Mouse (Mus musculus) thymus, adult 2 months (tissue): Measurements from ENCODE around the gene Tenm1. TPM values are rescaled to one million over a fixed set of nuclear protein-coding genes. Genes with fewer than 3 reads are reported as not detected.

Experiments
- DNase-seq: peaks from one replicate; pipeline ENCODE4 v3.0.0; 2021
- H3K27ac ChIP-seq: fragments of 200-500 bp; 2 replicates; pipeline ENCODE4 v1.5.1; 2012; ENCODE audit warnings: low read length, control low read depth; ENCODE audit not compliant: control insufficient read depth, insufficient read depth
- H3K27me3 ChIP-seq: fragments of 200-500 bp; 2 replicates; pipeline ENCODE4 v1.6.1; 2012; ENCODE audit warnings: mild to moderate bottlenecking, low read length, moderate library complexity, mixed read lengths; ENCODE audit not compliant: control insufficient read depth, insufficient read depth
- H3K36me3 ChIP-seq: fragments of 200-500 bp; 2 replicates; pipeline ENCODE4 v1.6.1; 2012; ENCODE audit warnings: mild to moderate bottlenecking, low read length, moderate library complexity; ENCODE audit not compliant: control insufficient read depth, insufficient read depth
- H3K4me1 ChIP-seq: fragments of 200-500 bp; replicated peaks from 2 replicates; pipeline ENCODE4 v1.6.1; 2012; ENCODE audit warnings: low read length; ENCODE audit not compliant: control insufficient read depth, insufficient read depth
- H3K4me3 ChIP-seq: fragments of 200-500 bp; 2 replicates; pipeline ENCODE4 v1.5.1; 2012; ENCODE audit warnings: mild to moderate bottlenecking, low read length, control low read depth, moderate library complexity; ENCODE audit not compliant: control insufficient read depth, insufficient read depth
- CTCF ChIP-seq: fragments of 200-500 bp; IDR thresholded peaks from 2 replicates; pipeline ENCODE4 v1.5.1; 2012; ENCODE audit warnings: mild to moderate bottlenecking, control low read depth, low read length, moderate library complexity, borderline replicate concordance; ENCODE audit not compliant: control insufficient read depth, poor library complexity, insufficient read depth; ENCODE audit errors: extremely low read depth
- POLR2A ChIP-seq: fragments of 200-500 bp; IDR thresholded peaks from 2 replicates; pipeline ENCODE4 v1.6.1; 2012; ENCODE audit warnings: mild to moderate bottlenecking, low read length, control low read depth, moderate library complexity; ENCODE audit not compliant: control insufficient read depth, poor library complexity, insufficient read depth; ENCODE audit errors: extremely low read depth
- WGBS: fragments of 180-500 bp; shearing (Covaris S2); methylation state at CpG from one replicate; pipeline ENCODE4 v1.1.7; 2018; 5-methylcytosine and 5-hydroxymethylcytosine counted together
- polyA plus RNA-seq: library from polyadenylated mRNA; depleted of rRNA; stranded (reverse); fragments of >200 nt; gene quantifications from 2 replicates; pipeline ENCODE4 v1.2.3, GENCODE M21; 2012; rRNA removed

The Tenm1 gene
- 0.42 and 0.50 TPM in 2 replicates for polyA plus RNA-seq

- H3K27me3 ChIP-seq = no peaks in the 10 kb centered on the region
- H3K4me1 ChIP-seq = no peaks in the 10 kb centered on the region
- no peaks in the 10 kb centered on the region for H3K36me3 ChIP-seq
- no peak for TF ChIP-seq POLR2A
- TF ChIP-seq CTCF = no peak
- DNase-seq = no peak
- H3K27ac ChIP-seq = no peak within 1 kb of the TSS
- H3K4me3 ChIP-seq = no peak within 1 kb of the TSS
- WGBS = 4% methylated on average over 22 of the region's 22 CpGs
Measured at GRCm38 (mm10) chrX:43428855-43429263, at the start of gene Tenm1. Gene Tenm1 (minus strand): TSS chrX:43429126.

- H3K27ac ChIP-seq = no peak overlapping the region
- no peak for TF ChIP-seq POLR2A
- no peak for TF ChIP-seq CTCF
- H3K4me3 ChIP-seq = no peak overlapping the region
- no peaks in the 10 kb centered on the region for H3K4me1 ChIP-seq
- no peak for DNase-seq
- no peaks in the 10 kb centered on the region for H3K27me3 ChIP-seq
- no peaks in the 10 kb centered on the region for H3K36me3 ChIP-seq
Measured at GRCm38 (mm10) chrX:43467311-43467710, 38.4 kb upstream of the Tenm1 start.

- Histone ChIP-seq H3K4me3 (no peak overlapping the region), H3K4me1 (no peaks in the 10 kb centered on the region)
- DNase-seq = no peak
Measured at GRCm38 (mm10) chrX:43430581-43430980, 1.7 kb upstream of the Tenm1 start.

GRCm38 (mm10) chrX:43429982-43430531 lies 1.1 kb upstream of the Tenm1 start:
- Histone ChIP-seq H3K4me1 (no peaks in the 10 kb centered on the region), H3K27me3 (no peaks in the 10 kb centered on the region), H3K4me3 (no peak overlapping the region), H3K27ac (no peak overlapping the region), H3K36me3 (no peaks in the 10 kb centered on the region)
- DNase-seq = no peak
- TF ChIP-seq POLR2A = no peak
- no peak for TF ChIP-seq CTCF
- 4% methylated on average over 25 of the region's 25 CpGs for WGBS

More at GRCm38 (mm10) chrX:43430581-43430980, 1.7 kb upstream of the Tenm1 start:
- H3K27me3 ChIP-seq = no peaks in the 10 kb centered on the region
- TF ChIP-seq CTCF (no peak), POLR2A (no peak)
- no peak overlapping the region for H3K27ac ChIP-seq
- 7% methylated on average over 11 of the region's 11 CpGs for WGBS
- no peaks in the 10 kb centered on the region for H3K36me3 ChIP-seq

- TF ChIP-seq POLR2A (no peak), CTCF (no peak)
- 6% methylated on average over 12 of the region's 12 CpGs for WGBS
- DNase-seq = no peak
- no peaks in the 10 kb centered on the region for H3K36me3 ChIP-seq
- H3K27ac ChIP-seq = no peak overlapping the region
- H3K4me1 ChIP-seq = no peaks in the 10 kb centered on the region
- H3K27me3 ChIP-seq = no peaks in the 10 kb centered on the region
- no peak overlapping the region for H3K4me3 ChIP-seq
Measured at GRCm38 (mm10) chrX:43429337-43429736, 411 bp upstream of the Tenm1 start.

- no peak for DNase-seq
- H3K4me3 ChIP-seq = no peak overlapping the region
- no peaks in the 10 kb centered on the region for H3K36me3 ChIP-seq
- H3K4me1 ChIP-seq = no peaks in the 10 kb centered on the region
- H3K27ac ChIP-seq = no peak overlapping the region
- WGBS = 15% methylated on average over 12 of the region's 12 CpGs
- H3K27me3 ChIP-seq = no peaks in the 10 kb centered on the region
- no peak for TF ChIP-seq CTCF
- no peak for TF ChIP-seq POLR2A
Measured at GRCm38 (mm10) chrX:43427961-43428365, 963 bp downstream of the Tenm1 start.

GRCm38 (mm10) chrX:43427111-43427510 lies 1.8 kb downstream of the Tenm1 start:
- 16% methylated on average over 10 of the region's 10 CpGs for WGBS
- TF ChIP-seq CTCF (no peak), POLR2A (no peak)

More at GRCm38 (mm10) chrX:43427111-43427510, 1.8 kb downstream of the Tenm1 start:
- Histone ChIP-seq H3K4me1 (no peaks in the 10 kb centered on the region), H3K36me3 (no peaks in the 10 kb centered on the region), H3K27me3 (no peaks in the 10 kb centered on the region), H3K27ac (no peak overlapping the region), H3K4me3 (no peak overlapping the region)
- DNase-seq = no peak
